Mouse (Mus musculus): Measurements from ENCODE around the gene Mpst.

- TF ChIP-seq CTCF (IDR thresholded peaks at IDR 0.05; ENCODE audit: extremely low read depth, insufficient read depth, insufficient read length, insufficient replicate concordance) (no peak), POLR2A (IDR thresholded peaks at IDR 0.05; ENCODE audit: low read depth, low read length) (no peak)
Measured at GRCm38 (mm10) chr15:78449131-78449530, 42.9 kb downstream of the Mpst start.

Data from spleen, adult 2 months (tissue).